Mouse (Mus musculus) ES-CJ7 (cell line): ENCODE data around the gene Slc43a2.

Experiments
- DNase-seq: peaks from one replicate; pipeline ENCODE4 v3.0.0; 2011; ENCODE audit warnings: low read depth, low spot score

The Slc43a2 gene

GRCm38 (mm10) chr11:75531469-75532242 lies at the start of gene Slc43a2:
Gene Slc43a2, plus strand, starts transcription at chr11:75531694.
- DNase-seq = peak; percentile 97

GRCm38 (mm10) chr11:75486192-75486591 lies 45.3 kb upstream of the Slc43a2 start:
- DNase-seq = no peak

DNA sequence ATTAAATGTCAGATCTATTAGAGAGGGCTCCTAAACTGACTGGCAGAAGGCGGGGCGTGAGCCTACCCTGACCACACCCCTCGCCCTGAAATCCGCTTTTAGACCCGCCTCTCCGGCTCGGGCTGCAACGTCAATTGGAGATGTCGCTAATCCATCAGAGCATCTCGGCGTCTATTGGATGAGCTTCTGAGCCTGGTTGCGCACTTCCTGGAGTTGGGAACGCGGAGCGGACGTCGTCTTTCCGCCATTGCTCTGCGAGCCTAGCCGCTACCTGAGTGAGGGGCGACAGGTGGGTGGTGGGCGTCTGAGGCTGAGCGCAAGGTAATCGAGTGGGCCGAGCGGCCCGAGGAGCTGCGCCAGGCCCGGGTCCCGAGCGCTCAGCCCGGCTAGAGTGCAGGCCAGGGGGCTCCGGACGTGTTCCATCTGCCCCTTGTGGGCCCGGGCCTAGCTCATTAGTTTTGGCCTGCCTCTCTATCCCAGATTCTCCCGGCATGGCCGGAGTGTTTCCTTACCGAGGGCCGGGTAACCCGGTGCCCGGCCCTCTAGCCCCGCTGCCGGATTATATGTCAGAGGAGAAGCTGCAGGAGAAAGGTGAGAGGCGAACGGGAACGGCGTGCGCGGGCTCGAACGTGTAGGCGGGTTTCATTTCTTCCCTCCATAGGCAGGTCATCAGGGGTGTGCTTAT lies 44.8 kb upstream of the Slc43a2 start, which contains the start of gene Prpf8:
Prpf8 (plus strand) TSS at position 216 of the 685 bp plus-strand sequence.
- DNase-seq = peak; percentile 98

- DNase-seq = no peak
These were observed 44.0 kb upstream of the Slc43a2 start for GRCm38 (mm10) chr11:75487496-75487895.

DNA sequence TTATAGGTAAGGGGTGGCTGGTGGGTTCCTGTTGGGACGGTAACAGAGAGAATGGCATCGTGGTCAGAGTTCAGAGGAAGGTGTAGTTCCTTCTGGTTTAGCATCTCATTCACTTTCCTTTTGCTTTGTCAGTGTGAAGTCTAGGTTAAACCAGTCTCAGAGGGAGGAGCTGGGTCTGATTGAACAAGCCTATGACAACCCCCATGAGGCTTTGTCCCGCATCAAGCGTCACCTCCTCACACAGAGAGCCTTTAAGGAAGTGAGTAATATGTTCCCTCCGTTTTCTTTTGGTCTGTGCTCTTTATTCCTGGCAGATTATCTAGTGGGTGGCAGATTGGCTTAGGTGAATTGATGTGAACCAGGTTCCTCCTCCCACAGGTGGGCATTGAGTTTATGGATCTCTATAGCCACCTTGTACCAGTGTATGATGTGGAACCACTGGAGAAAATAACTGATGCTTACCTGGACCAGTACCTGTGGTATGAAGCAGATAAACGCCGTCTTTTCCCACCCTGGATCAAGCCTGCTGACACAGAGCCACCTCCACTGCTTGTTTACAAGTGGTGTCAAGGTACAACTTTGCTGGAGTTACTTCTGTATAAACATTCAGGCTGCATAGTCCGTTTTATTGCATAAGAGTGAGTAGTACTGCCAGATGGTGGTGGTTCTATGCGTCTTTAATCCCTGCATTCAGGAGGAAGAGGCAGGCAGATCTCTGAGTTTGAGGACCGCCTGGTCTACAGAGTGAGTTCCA lies 37.0 kb upstream of the Slc43a2 start:
- DNase-seq = no peak

DNA sequence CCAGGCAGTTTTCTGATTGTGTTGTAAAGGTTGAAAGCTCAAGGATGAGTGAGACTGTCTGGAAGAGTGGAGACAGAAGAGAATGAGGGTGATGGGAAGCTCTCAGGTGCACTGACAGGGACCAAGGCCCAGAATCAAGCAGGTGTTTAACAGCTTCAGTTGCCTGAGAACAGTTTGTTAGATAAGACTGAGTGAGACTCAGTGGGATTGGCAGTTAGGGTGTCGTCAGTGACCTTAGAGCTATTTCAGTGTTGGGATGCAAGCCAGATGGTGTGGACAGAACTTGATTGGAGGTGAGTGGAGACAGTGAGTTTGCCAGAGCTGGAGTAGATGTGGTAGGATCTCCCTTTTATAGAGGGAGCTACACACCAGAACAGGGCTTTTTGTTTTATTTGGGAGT lies 33.4 kb upstream of the Slc43a2 start:
- no peak for DNase-seq

DNA sequence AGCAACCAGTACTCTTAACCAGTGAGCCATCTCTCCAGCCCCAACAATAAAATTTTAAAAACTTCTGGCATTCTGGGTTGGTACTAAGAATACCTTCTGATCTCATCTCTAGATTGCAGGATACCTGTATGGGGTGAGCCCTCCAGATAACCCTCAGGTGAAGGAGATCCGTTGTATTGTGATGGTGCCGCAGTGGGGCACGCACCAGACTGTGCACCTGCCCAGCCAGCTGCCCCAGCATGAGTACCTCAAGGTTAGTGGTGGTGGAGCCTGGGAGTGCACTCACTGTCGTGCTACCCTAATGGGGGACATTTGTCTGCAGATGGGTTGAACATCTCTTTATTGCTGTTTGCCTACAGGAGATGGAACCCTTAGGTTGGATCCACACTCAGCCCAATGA lies 23.3 kb upstream of the Slc43a2 start:
- DNase-seq = no peak

- DNase-seq = no peak
These were observed 22.6 kb upstream of the Slc43a2 start for GRCm38 (mm10) chr11:75508904-75509303.

GRCm38 (mm10) chr11:75509741-75510626 lies 21.5 kb upstream of the Slc43a2 start, which contains the start of gene Rilp:
Gene Rilp, plus strand, starts transcription at chr11:75510094.
- peak; percentile 69 for DNase-seq

GRCm38 (mm10) chr11:75510627-75510993 lies 20.9 kb upstream of the Slc43a2 start:
- peak; percentile 91 for DNase-seq

DNA sequence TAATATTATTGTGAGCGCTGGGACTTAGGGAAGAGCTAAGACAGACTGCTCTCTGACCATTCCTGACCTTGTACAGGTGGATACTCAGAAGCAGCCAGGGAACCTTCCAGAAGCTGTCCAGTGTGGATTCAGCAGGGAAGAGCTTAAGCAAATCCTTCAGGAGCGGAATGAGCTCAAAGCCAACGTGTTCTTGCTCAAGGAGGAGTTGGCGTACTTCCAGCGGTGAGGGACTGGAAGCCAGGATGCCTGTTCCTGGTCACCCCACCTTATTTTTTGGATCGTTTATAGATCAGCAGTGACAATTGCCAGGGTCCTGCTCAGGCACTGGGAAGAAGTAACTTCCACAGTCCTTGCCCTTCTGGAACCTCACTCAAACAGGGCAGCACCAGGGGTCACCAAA lies 20.3 kb upstream of the Slc43a2 start:
- no peak for DNase-seq

DNA sequence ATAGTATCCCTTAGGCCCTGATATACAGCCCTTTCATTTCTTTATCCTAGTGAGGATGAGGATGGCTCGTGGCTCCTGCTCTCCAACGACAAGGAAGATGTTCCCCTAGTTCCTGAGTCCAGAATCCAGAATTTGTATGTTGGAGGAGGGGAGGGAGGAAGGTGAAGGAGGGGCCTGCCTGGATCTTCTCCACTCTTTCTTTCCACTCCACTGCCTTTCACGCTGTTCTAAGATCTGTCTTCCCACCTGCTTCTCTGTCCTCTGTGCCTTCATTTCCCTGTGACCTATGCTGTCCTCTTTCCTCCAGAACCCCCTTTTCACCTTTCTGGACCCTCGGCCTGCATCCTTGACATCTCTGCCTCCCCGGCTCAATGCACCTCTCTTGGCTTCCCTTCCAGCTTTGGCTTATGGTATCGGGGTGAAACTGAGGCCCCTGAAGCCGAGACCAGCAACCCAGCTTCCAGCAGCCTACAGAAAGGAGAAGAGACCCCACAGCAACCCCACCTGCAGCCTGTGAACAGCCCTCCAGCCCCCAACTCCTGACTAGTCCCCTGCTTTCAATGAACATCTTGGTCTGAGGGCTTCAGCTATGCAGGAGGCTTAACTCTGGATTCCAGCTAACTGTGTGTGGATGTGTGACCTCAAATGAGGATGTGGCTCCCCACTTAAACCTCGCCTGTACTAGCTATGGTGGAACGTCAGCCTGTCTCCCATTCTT lies 19.0 kb upstream of the Slc43a2 start:
- no peak for DNase-seq

DNA sequence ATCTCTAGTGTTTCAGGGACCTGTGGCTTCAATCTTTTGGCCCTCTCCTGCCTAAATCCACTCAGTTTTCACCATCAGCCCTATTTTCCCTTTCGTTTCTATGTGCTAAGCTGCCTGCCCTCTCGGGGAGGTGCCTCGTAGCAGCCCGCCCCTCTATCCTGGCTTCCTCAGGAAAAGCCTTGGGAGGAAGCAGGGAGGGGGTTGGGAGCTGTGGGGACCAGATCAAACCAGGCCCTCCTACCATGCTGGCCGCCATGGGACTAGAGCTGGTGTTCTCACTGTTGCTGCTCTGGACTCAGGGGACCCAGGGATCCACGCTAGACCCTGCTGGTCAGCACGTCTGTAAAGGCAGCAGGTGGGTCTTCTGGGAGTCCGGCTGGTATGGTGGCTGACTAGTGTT lies 18.2 kb upstream of the Slc43a2 start, which contains the start of gene Scarf1:
Scarf1 (plus strand) TSS at position 205 of the 400 bp plus-strand sequence.
- DNase-seq = no peak

DNA sequence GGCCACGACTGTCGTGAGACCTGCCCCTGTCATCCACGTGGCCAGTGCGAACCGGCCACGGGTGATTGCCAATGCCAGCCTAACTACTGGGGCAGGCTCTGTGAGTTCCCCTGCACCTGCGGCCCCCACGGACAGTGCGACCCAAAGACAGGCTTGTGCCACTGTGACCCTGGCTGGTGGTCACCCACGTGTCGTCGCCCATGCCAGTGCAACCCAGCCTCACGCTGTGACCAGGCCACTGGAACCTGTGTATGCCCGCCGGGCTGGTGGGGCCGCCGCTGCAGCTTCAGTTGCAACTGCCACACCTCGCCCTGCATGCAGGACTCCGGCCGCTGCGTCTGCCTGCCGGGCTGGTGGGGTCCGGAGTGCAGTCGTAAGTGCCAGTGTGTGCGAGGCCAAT lies 16.3 kb upstream of the Slc43a2 start:
- no peak for DNase-seq

GRCm38 (mm10) chr11:75519834-75520633 lies 11.5 kb upstream of the Slc43a2 start:
- no peak for DNase-seq

- no peak for DNase-seq
These were observed 9.9 kb upstream of the Slc43a2 start for GRCm38 (mm10) chr11:75521609-75522008.

- DNase-seq = no peak
These were observed 8.7 kb upstream of the Slc43a2 start for GRCm38 (mm10) chr11:75522793-75523192.

DNA sequence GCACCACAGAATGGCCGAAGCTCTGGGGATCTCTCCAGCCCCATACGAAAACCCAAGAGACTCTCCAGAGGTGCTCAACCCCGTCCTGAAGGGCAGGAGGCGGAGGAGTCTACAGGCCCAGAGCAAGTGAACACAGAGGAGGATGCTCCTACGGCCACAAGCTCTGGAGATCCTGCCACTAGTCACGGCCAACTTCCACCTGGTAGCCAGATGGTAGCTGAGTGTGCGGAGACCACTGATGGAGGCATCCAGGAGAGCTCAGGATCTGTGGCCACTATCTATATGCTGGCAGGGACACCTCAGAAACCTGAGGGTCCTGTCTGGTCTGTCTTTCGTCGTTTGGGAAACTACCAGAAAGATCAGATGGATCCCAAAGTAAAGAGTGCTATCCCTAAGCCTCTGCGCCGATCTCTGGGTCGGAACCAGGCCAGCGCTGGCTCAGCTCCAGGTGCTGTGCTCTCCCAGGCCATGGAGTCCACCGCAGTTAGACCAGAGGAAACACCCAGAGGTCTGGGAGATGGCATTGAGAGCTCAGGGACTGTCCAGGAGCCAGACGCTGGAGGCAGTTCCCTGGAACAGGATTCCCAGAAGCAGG lies 5.9 kb upstream of the Slc43a2 start:
- no peak for DNase-seq

DNA sequence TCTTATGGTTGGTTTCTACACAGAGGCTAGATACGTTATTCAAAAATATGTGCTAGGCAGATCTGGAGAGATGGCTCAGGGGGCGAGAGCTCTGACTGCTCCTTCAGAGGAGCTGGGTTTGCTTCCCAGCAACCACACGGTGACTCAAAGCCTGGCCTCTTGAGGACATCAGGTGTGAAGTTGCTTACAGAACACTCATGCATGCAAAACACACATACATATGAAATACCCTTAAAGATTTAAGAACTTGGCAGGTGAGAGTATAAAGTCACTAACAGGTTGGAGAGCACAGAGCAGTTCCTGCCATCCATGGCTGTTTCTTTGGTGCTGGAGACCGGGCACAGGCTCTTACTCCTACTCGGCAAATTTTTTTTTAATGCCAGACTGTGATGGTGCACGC lies 4.6 kb upstream of the Slc43a2 start:
- no peak for DNase-seq
